Mouse (Mus musculus) mammary gland, adult 2 months (tissue): ENCODE results near the gene Olfr364-ps1. TPM values are rescaled to one million over a fixed set of nuclear protein-coding genes. Genes with fewer than 3 reads are reported as not detected.

ENCODE experiments used
- polyA plus RNA-seq: library from polyadenylated mRNA; depleted of rRNA; stranded (reverse); fragments of >200 nt; gene quantifications from 2 replicates; pipeline ENCODE4 v1.2.3, GENCODE M21; 2012; ENCODE audit warnings: low replicate concordance; rRNA removed

Olfr364-ps1 gene
- not detected in 2 replicates for polyA plus RNA-seq

DNA sequence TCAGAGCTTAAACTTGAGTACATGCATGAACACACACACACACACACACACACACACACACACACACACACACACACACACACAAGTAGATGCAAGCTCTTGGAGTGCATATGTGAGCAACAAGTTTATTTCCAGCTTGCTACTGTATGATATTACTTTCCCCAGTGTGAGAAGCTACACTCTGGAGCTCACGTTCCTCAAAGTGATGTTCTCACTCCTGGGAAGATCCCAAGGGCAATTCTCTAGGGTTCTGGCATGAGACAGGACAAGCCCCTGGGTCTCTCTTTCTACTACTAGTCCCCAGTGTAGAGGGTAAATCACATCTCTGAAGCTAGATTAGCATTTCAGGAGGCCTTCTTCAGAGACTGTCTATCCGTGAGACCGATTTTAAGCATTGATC lies at the start of gene Olfr364-ps1:
Gene Olfr364-ps1 (plus strand): TSS at position 301 of the 400 bp plus-strand sequence.

GRCm38 (mm10) chr2:37117810-37118209 lies 21.3 kb upstream of the Olfr364-ps1 start, which contains the start of gene Olfr362:
Gene Olfr362, minus strand, starts transcription at chr2:37117910.

GRCm38 (mm10) chr2:37187898-37188297 lies 48.8 kb downstream of the Olfr364-ps1 start, which contains the start of gene Olfr365:
Gene Olfr365, plus strand, starts transcription at chr2:37188198.

Other genes with a start within 250 kb of the Olfr364-ps1 start
- gene Olfr353, start 246.4 kb upstream of the Olfr364-ps1 start, polyA plus RNA-seq: not detected in 2 replicates
- not detected in 2 replicates for gene Olfr354, start 233.6 kb upstream of the Olfr364-ps1 start, polyA plus RNA-seq
- gene Olfr355, start 210.4 kb upstream of the Olfr364-ps1 start, polyA plus RNA-seq: not detected in 2 replicates
- not detected in 2 replicates for gene Olfr356, start 202.2 kb upstream of the Olfr364-ps1 start, polyA plus RNA-seq
- not detected in 2 replicates for gene Olfr357, start 145.5 kb upstream of the Olfr364-ps1 start, polyA plus RNA-seq
- gene Olfr358, start 130.0 kb upstream of the Olfr364-ps1 start, polyA plus RNA-seq: not detected in 2 replicates
- gene Olfr360, start 73.6 kb upstream of the Olfr364-ps1 start, polyA plus RNA-seq: not detected in 2 replicates
- gene Olfr361, start 50.0 kb upstream of the Olfr364-ps1 start, polyA plus RNA-seq: not detected in 2 replicates
- gene Olfr362, start 21.4 kb upstream of the Olfr364-ps1 start, polyA plus RNA-seq: not detected in 2 replicates
- not detected in 2 replicates for gene Olfr365, start 48.9 kb downstream of the Olfr364-ps1 start, polyA plus RNA-seq
- not detected in 2 replicates for gene Olfr366, start 72.3 kb downstream of the Olfr364-ps1 start, polyA plus RNA-seq
- not detected in 2 replicates for gene Olfr368, start 187.2 kb downstream of the Olfr364-ps1 start, polyA plus RNA-seq
- 4.7 and 11.4 TPM in 2 replicates for gene Pdcl, start 220.0 kb downstream of the Olfr364-ps1 start, polyA plus RNA-seq